Mouse (Mus musculus) kidney, adult 2 months (tissue): ENCODE data around the gene Senp3. TPM values are rescaled to one million over a fixed set of nuclear protein-coding genes. Genes with fewer than 3 reads are reported as not detected.

Source experiments
- DNase-seq: peaks from one replicate; pipeline ENCODE4 v3.0.0; 2021
- H3K27ac ChIP-seq: fragments of 200-500 bp; 2 replicates; pipeline ENCODE4 v1.5.1; 2012; ENCODE audit warnings: low read depth, low read length, control low read depth, inconsistent platforms; ENCODE audit not compliant: insufficient read depth
- H3K27me3 ChIP-seq: fragments of 200-500 bp; replicated peaks from 2 replicates; pipeline ENCODE4 v1.6.1; 2012; ENCODE audit warnings: mild to moderate bottlenecking, moderate library complexity, low read length, inconsistent platforms; ENCODE audit not compliant: control insufficient read depth, insufficient read depth
- H3K36me3 ChIP-seq: fragments of 200-500 bp; 2 replicates; pipeline ENCODE4 v1.6.1; 2012; ENCODE audit warnings: mild to moderate bottlenecking, moderate library complexity, low read length, inconsistent platforms; ENCODE audit not compliant: control insufficient read depth, insufficient read depth
- H3K4me1 ChIP-seq: fragments of 200-500 bp; 2 replicates; pipeline ENCODE4 v1.6.1; 2011; ENCODE audit warnings: low read length; ENCODE audit not compliant: control insufficient read depth, insufficient read depth
- H3K4me3 ChIP-seq: fragments of 200-500 bp; 2 replicates; pipeline ENCODE4 v1.5.1; 2011; ENCODE audit warnings: mild to moderate bottlenecking, low read depth, low read length, control low read depth; ENCODE audit not compliant: insufficient read depth
- CTCF ChIP-seq: fragments of 200-500 bp; conservative IDR thresholded peaks from 2 replicates; pipeline ENCODE4 v1.5.1; 2011; ENCODE audit warnings: low read depth, mild to moderate bottlenecking, control low read depth, low read length, moderate library complexity, mixed read lengths; ENCODE audit not compliant: insufficient read depth, insufficient read length
- POLR2A ChIP-seq: fragments of 200-500 bp; IDR thresholded peaks from one replicate; pipeline ENCODE4 v1.6.1; 2011; ENCODE audit warnings: low read depth, low read length, control low read depth
- WGBS: fragments of 180-500 bp; shearing (Covaris S2); methylation state at CpG from one replicate; pipeline ENCODE4 v1.1.7; 2018; 5-methylcytosine and 5-hydroxymethylcytosine counted together
- polyA plus RNA-seq: library from polyadenylated mRNA; depleted of rRNA; stranded (reverse); fragments of >200 nt; gene quantifications from 2 replicates; pipeline ENCODE4 v1.2.3, GENCODE M21; 2012

The Senp3 gene
- polyA plus RNA-seq, 1 experiment: 41.8 TPM

- Histone ChIP-seq H3K27ac (no peak overlapping the region), H3K27me3 (no peaks in the 10 kb centered on the region), H3K4me3 (no peak overlapping the region), H3K36me3 (no peaks in the 10 kb centered on the region), H3K4me1 (peaks cover 15% of the 10 kb centered on the region; the same call in 1 of the 2 replicates)
- WGBS: 34% methylated on average over 15 of the region's 15 CpGs
- DNase-seq: peak; percentile 49
- TF ChIP-seq POLR2A: no peak
- TF ChIP-seq CTCF: no peak
These were observed 36.8 kb upstream of the Senp3 start for GRCm38 (mm10) chr11:69718661-69719060.

- TF ChIP-seq POLR2A: no peak
- TF ChIP-seq CTCF: no peak
- DNase-seq: no peak
- H3K4me1 ChIP-seq: peaks cover 18% of the 10 kb centered on the region; the same call in 1 of the 2 replicates
- H3K36me3 ChIP-seq: no peaks in the 10 kb centered on the region
- no peaks in the 10 kb centered on the region for H3K27me3 ChIP-seq
- H3K27ac ChIP-seq: no peak overlapping the region
- H3K4me3 ChIP-seq: no peak overlapping the region
- 67% methylated on average over 4 of the region's 4 CpGs for WGBS
These were observed 35.1 kb upstream of the Senp3 start for GRCm38 (mm10) chr11:69716953-69717352.

GRCm38 (mm10) chr11:69715929-69716328 is 34.0 kb upstream of the Senp3 start:
- H3K27me3 ChIP-seq: no peaks in the 10 kb centered on the region
- DNase-seq: peak; percentile 46
- no peak overlapping the region for H3K27ac ChIP-seq
- TF ChIP-seq POLR2A: no peak
- no peak for TF ChIP-seq CTCF
- H3K36me3 ChIP-seq: no peaks in the 10 kb centered on the region
- peaks cover 18% of the 10 kb centered on the region; the same call in 1 of the 2 replicates for H3K4me1 ChIP-seq
- no peak overlapping the region for H3K4me3 ChIP-seq
- WGBS: 35% methylated on average over 5 of the region's 5 CpGs

GRCm38 (mm10) chr11:69715482-69715881 is 33.6 kb upstream of the Senp3 start:
- no peaks in the 10 kb centered on the region for H3K27me3 ChIP-seq
- 58% methylated on average over 9 of the region's 9 CpGs for whole genome bisulfite sequencing
- DNase-seq: peak; percentile 74
- no peaks in the 10 kb centered on the region for H3K36me3 ChIP-seq
- no peak overlapping the region for H3K4me3 ChIP-seq
- H3K4me1 ChIP-seq: peaks cover 18% of the 10 kb centered on the region; the same call in 1 of the 2 replicates
- peak; percentile 79 for TF ChIP-seq CTCF
- no peak for TF ChIP-seq POLR2A
- H3K27ac ChIP-seq: peak overlapping the region; percentile 79

GRCm38 (mm10) chr11:69714636-69715329 is 32.9 kb upstream of the Senp3 start:
- DNase-seq: peak; percentile 89
- H3K36me3 ChIP-seq: no peaks in the 10 kb centered on the region
- WGBS: 41% methylated on average over 18 of the region's 18 CpGs
- H3K4me1 ChIP-seq: peaks cover 18% of the 10 kb centered on the region; the same call in 1 of the 2 replicates
- H3K27ac ChIP-seq: peak overlapping the region; percentile 79
- H3K27me3 ChIP-seq: no peaks in the 10 kb centered on the region
- TF ChIP-seq CTCF: no peak
- no peak for TF ChIP-seq POLR2A
- no peak overlapping the region for H3K4me3 ChIP-seq

GRCm38 (mm10) chr11:69712954-69713672 is 31.2 kb upstream of the Senp3 start:
- DNase-seq: peak; percentile 78
- H3K4me3 ChIP-seq: no peak overlapping the region
- no peaks in the 10 kb centered on the region for H3K36me3 ChIP-seq
- WGBS: 57% methylated on average over 20 of the region's 20 CpGs
- H3K27ac ChIP-seq: peak overlapping the region; percentile 36; the same call in 1 of the 2 replicates
- no peaks in the 10 kb centered on the region for H3K27me3 ChIP-seq
- TF ChIP-seq POLR2A (no peak), CTCF (no peak)
- peaks cover 18% of the 10 kb centered on the region; the same call in 1 of the 2 replicates for H3K4me1 ChIP-seq

- Histone ChIP-seq H3K36me3 (no peaks in the 10 kb centered on the region), H3K27ac (no peak overlapping the region), H3K27me3 (no peaks in the 10 kb centered on the region), H3K4me1 (peaks cover 31% of the 10 kb centered on the region; the same call in 1 of the 2 replicates), H3K4me3 (no peak overlapping the region)
- DNase-seq: no peak
- 71% methylated on average over 2 of the region's 2 CpGs for WGBS
- TF ChIP-seq CTCF (no peak), POLR2A (no peak)
These were observed 29.2 kb upstream of the Senp3 start for GRCm38 (mm10) chr11:69711082-69711481.
